Mouse (Mus musculus) megakaryocyte progenitor cell, adult 5-6 weeks (primary cell): ENCODE data around the gene Vmn2r19. TPM values are rescaled to one million over a fixed set of nuclear protein-coding genes. Genes with fewer than 3 reads are reported as not detected.

Source experiments
- total RNA-seq, 2 experiments: library from RNA; stranded (forward) in 1 of 2; stranded (reverse) in 1 of 2; fragments of 157-497, 149-512 nt in 1 of 2; fragments of 200-1000 nt in 1 of 2; gene quantifications; 2 replicates each; pipeline versions ENCODE4 v1.2.3 to v1.2.4; 2015 to 2017

Vmn2r19 gene
- total RNA-seq, 2 experiments from 2014 or later: not detected

Other genes with a start within 250 kb of the Vmn2r19 start
- 80.3 and 116 TPM in 2 replicates for gene Clec4a2, start 201.9 kb upstream of the Vmn2r19 start, total RNA-seq (2015)
- 53.9 and 91.2 TPM in 2 replicates for gene Clec4a2, start 201.9 kb upstream of the Vmn2r19 start, total RNA-seq (2017)
- gene Clec4b2, start 135.4 kb upstream of the Vmn2r19 start, total RNA-seq (2015): 6.5 and 11.4 TPM in 2 replicates
- 10.7 and 13.6 TPM in 2 replicates for gene Clec4b2, start 135.4 kb upstream of the Vmn2r19 start, total RNA-seq (2017)
- 0.81 TPM in 1 of 2 replicates, not detected in the other for gene Clec4n, start 78.5 kb upstream of the Vmn2r19 start, total RNA-seq (2015)
- 0.54 and 1.2 TPM in 2 replicates for gene Clec4n, start 78.5 kb upstream of the Vmn2r19 start, total RNA-seq (2017)
- gene Clec4d, start 46.2 kb upstream of the Vmn2r19 start, total RNA-seq (2015): 10.5 and 11.3 TPM in 2 replicates
- 4.1 and 15.2 TPM in 2 replicates for gene Clec4d, start 46.2 kb upstream of the Vmn2r19 start, total RNA-seq (2017)
- gene Clec4e, start 18.5 kb upstream of the Vmn2r19 start, total RNA-seq (2015): 17.8 and 19.3 TPM in 2 replicates
- 17.2 and 19.6 TPM in 2 replicates for gene Clec4e, start 18.5 kb upstream of the Vmn2r19 start, total RNA-seq (2017)
- not detected in 2 replicates for gene Vmn2r20, start 109.8 kb downstream of the Vmn2r19 start, total RNA-seq (2015)
- gene Vmn2r20, start 109.8 kb downstream of the Vmn2r19 start, total RNA-seq (2017): not detected in 2 replicates
- gene Vmn2r21, start 225.1 kb downstream of the Vmn2r19 start, total RNA-seq (2015): not detected in 2 replicates
- not detected in 2 replicates for gene Vmn2r21, start 225.1 kb downstream of the Vmn2r19 start, total RNA-seq (2017)